Mouse (Mus musculus) liver, adult (tissue): ENCODE results near the gene Hist1h2ak.
"Not testable (repeated sequence)": the region's sequence is repeated elsewhere in the genome, so short reads cannot be mapped to it uniquely, and the experiment has no call there.

Experiments
- GATA4 ChIP-seq: IDR thresholded peaks from 2 replicates; pipeline ENCODE4 v1.6.1; 2014; ENCODE audit warnings: mild to moderate bottlenecking, low read length; ENCODE audit not compliant: insufficient replicate concordance

The Hist1h2ak gene

DNA sequence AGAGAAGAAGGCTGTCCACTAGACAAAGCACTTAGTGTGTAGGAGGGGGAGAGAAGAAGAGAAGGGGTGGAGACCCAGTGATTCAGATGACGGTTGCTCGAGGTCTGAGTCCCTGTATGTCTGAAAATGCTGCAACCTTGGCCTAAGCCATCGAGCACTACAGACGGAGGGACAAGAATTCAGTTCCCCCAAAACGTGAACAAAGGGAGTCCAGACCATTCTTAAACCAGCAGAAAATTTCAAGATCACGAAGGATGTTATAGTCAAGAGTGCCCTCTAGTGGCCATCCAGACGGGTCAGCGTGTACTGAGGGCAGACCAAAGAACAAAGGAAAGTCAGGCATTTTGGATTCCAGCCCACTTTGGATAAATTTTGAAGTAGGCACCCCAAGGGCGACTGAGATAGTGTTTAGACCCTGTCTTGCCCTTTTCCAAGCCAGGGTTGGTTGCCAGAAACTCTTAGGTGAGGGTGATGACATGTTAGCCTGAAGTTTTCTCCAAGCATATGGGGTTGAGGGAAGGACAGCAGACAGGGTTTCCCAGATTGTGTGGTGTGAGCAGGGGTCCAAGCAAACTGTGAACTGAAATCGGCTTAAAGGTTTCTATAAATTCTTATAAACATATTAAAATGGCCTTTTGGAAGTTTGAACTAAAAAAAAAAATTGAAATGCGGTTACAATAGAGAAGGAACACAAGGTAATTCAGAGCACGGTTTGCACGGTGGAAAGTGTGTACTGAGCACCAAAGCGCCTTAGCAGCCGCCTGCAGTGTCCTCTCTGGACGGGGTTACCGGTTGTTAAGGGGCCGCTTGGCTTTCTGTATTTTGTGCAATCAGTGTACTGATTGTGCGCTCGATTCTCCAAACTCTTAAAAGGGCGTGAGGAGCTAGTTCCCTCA is 19.4 kb downstream of the Hist1h2ak start:
- TF ChIP-seq GATA4, result no peak

- TF ChIP-seq GATA4, result no peak
Measured at GRCm38 (mm10) chr13:21733466-21733865, 20.2 kb downstream of the Hist1h2ak start.

- no peak for TF ChIP-seq GATA4
Measured at GRCm38 (mm10) chr13:21729544-21729943, 24.1 kb downstream of the Hist1h2ak start.

- TF ChIP-seq GATA4, result no peak
Measured at GRCm38 (mm10) chr13:21727948-21728572, 25.6 kb downstream of the Hist1h2ak start.

DNA sequence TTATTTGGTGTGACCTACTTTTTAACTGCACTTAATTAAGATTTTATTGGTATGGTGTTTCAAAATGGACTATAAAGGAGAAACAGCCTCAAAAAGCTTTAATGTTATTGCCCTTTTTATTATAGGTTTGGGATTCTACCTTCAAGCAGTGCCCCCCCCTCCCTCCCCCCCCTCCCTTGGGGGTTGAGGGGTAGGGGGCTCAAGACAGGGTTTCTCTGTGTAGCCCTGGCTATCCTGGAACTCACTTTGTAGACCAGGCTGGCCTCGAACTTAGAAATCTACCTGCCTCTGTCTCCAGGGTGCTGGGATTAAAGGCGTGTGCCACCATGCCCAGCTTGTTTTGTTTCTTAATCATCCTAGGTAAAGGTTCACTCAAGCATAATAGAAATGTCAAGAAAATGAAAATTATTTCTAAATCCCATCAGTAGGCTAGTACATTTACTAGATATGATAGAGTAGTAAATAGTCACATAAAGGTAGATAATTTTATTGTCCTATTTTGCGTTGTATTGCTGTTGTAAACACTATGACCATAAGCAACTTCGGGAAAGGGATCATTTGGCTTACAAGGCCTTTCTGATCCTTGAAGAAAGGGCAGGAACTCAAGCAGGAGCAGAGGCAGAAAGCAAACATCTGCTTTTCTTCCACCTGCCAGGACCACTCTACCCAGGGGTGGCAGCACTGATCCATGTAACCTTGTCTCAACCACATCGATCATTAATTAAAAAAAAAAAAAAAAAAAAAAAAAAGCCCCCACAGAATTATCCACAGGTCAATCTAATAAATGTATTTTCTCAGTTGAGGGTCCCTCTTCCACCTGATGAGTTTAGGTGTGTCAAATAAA is 30.4 kb downstream of the Hist1h2ak start:
- no peak for TF ChIP-seq GATA4

GRCm38 (mm10) chr13:21722373-21722925 is 31.2 kb downstream of the Hist1h2ak start:
- TF ChIP-seq GATA4, result no peak

DNA sequence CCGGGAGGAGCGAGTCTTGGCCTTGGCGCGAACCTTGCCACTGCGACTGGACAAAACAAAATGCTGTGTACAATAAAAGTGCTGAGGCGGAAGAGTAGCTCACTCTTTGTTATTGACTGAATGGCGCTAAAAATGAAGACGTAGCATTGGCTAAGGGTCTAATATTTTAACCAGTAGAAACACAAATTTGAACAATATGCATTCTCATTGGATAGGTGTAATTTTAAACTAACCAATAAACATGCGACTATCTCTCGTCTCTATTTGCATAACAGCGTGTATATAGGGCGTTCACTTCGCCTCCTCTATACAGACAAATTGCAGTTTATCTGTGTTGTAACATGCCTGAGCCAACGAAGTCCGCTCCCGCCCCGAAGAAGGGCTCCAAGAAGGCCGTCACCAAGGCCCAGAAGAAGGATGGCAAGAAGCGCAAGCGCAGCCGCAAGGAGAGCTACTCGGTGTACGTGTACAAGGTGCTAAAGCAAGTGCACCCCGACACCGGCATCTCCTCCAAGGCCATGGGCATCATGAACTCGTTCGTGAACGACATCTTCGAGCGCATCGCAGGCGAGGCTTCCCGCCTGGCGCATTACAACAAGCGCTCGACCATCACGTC is 31.8 kb downstream of the Hist1h2ak start, which contains the start of gene Hist1h2bm:
Gene Hist1h2bm (plus strand): TSS at position 288 of the 616 bp plus-strand sequence.
- TF ChIP-seq GATA4, result not testable (repeated sequence)

- TF ChIP-seq GATA4, result no peak
Measured at GRCm38 (mm10) chr13:21718381-21719080, 35.1 kb downstream of the Hist1h2ak start.

GRCm38 (mm10) chr13:21717397-21718357 is 36.0 kb downstream of the Hist1h2ak start, which contains the start of gene Hist1h3h:
Hist1h3h (plus strand) TSS chr13:21717659.
- not testable (repeated sequence) for TF ChIP-seq GATA4

GRCm38 (mm10) chr13:21715864-21716539 is 37.6 kb downstream of the Hist1h2ak start, which contains the start of the genes Hist1h2bl and Hist1h2ai:
Hist1h2bl (minus strand) TSS chr13:21716143.
Hist1h2ai (plus strand) TSS chr13:21716422.
- not testable (repeated sequence) for TF ChIP-seq GATA4

- TF ChIP-seq GATA4, result no peak
Measured at GRCm38 (mm10) chr13:21715131-21715863, 38.3 kb downstream of the Hist1h2ak start.
